Mouse (Mus musculus) ES-E14 (cell line): Measurements from ENCODE around the gene Anxa11. TPM values are rescaled to one million over a fixed set of nuclear protein-coding genes. Genes with fewer than 3 reads are reported as not detected.
A peak's percentile ranks its signal among the peaks of the same experiment; 100 is the strongest.

Source experiments
- DNase-seq: peaks from one replicate; pipeline ENCODE4 v3.0.0-alpha.2; 2013; ENCODE audit warnings: low read depth, low spot score
- H3K27ac ChIP-seq: 2 replicates; pipeline ENCODE4 v1.5.1; 2012; ENCODE audit warnings: low read depth, mild to moderate bottlenecking, low read length, moderate library complexity, mixed read lengths; ENCODE audit not compliant: poor library complexity, insufficient read depth, severe bottlenecking
- H3K36me3 ChIP-seq: 2 replicates; pipeline ENCODE4 v1.6.1; 2012; ENCODE audit warnings: mild to moderate bottlenecking, low read length, moderate library complexity, mixed read lengths; ENCODE audit not compliant: control insufficient read depth, poor library complexity, insufficient read depth, severe bottlenecking
- H3K4me1 ChIP-seq, 2 experiments: fragments of 150-350 bp in 1 of 2; sonication (generic) in 1 of 2; 2 replicates each; pipeline ENCODE4 v1.6.1; 2012; ENCODE audit warnings: low read length in 2 of 2, mild to moderate bottlenecking in 1 of 2, mixed read lengths in 1 of 2; ENCODE audit not compliant: control insufficient read depth in 2 of 2, insufficient read depth in 2 of 2, poor library complexity in 1 of 2
- H3K4me3 ChIP-seq, 2 experiments: fragments of 150-350 bp in 1 of 2; sonication (generic) in 1 of 2; 2 replicates each; pipeline ENCODE4 v1.5.1; 2012; ENCODE audit warnings: low read length in 2 of 2, low read depth in 1 of 2, mild to moderate bottlenecking in 1 of 2, mixed read lengths in 1 of 2; ENCODE audit not compliant: insufficient read depth in 1 of 2, poor library complexity in 1 of 2, severe bottlenecking in 1 of 2
- H3K9ac ChIP-seq: 2 replicates; pipeline ENCODE4 v1.6.1; 2012; ENCODE audit warnings: low read depth, mild to moderate bottlenecking, low read length, mixed read lengths; ENCODE audit not compliant: poor library complexity, insufficient read depth, severe bottlenecking
- H3K9me3 ChIP-seq: fragments of 150-350 bp; sonication (generic); 2 replicates; pipeline ENCODE4 v1.6.1; 2012; ENCODE audit warnings: low read depth, mild to moderate bottlenecking, low read length; ENCODE audit not compliant: control insufficient read depth, insufficient read depth
- CHD2 ChIP-seq: IDR thresholded peaks from 2 replicates; pipeline ENCODE4 v1.6.1; 2014; ENCODE audit warnings: mild to moderate bottlenecking, low read depth, low read length, inconsistent platforms
- HCFC1 ChIP-seq: IDR thresholded peaks from 2 replicates; pipeline ENCODE4 v1.6.1; 2012; ENCODE audit warnings: low read length, inconsistent platforms, borderline replicate concordance; ENCODE audit not compliant: insufficient read depth
- MAFK ChIP-seq: IDR thresholded peaks from 2 replicates; pipeline ENCODE4 v1.6.1; 2014; ENCODE audit warnings: mild to moderate bottlenecking, low read depth, low read length, inconsistent platforms; ENCODE audit not compliant: insufficient read depth
- ZC3H11A ChIP-seq: IDR thresholded peaks from 2 replicates; pipeline ENCODE4 v1.6.1; 2012; ENCODE audit warnings: low read depth, mild to moderate bottlenecking, inconsistent platforms, low read length, borderline replicate concordance
- ZNF384 ChIP-seq: IDR thresholded peaks from 2 replicates; pipeline ENCODE4 v1.6.1; 2012; ENCODE audit warnings: low read depth, low read length, inconsistent platforms
- in situ Hi-C, 2 experiments: fragments of 600-800 bp; cut with MboI; formaldehyde crosslinking; loops; one replicate each; pipeline ENCODE4 v1.15.1; 2025; ENCODE audit warnings: low sequenced_read_pairs in 2 of 2, inconsistent platforms in 1 of 2; ENCODE audit not compliant: unreplicated experiment in 2 of 2
- total RNA-seq: library from RNA; depleted of rRNA; stranded (reverse); fragments of 300-350 nt; gene quantifications from 2 replicates; pipeline ENCODE4 v1.2.3, GENCODE M21; 2012

The Anxa11 gene
- total RNA-seq, 1 experiment: 18.7 TPM

GRCm38 (mm10) chr14:25832301-25832700 is 9.7 kb upstream of the Anxa11 start:
- Histone ChIP-seq H3K36me3 (no peaks in the 10 kb centered on the region), H3K4me3 (peak overlapping the region in 1 of 2 experiments; percentile 45; a peak in 2 of 4 replicates), H3K4me1 (peaks cover 0 to 8% of the 10 kb centered on the region in 2 experiments; a peak in 2 of 4 replicates), H3K9me3 (no peaks in the 10 kb centered on the region), H3K9ac (no peak overlapping the region), H3K27ac (no peak overlapping the region)
- TF ChIP-seq HCFC1 (no peak), ZNF384 (no peak), MAFK (no peak), CHD2 (no peak), ZC3H11A (no peak)
- in situ Hi-C loops: no loop called here
- no peak for DNase-seq

- in situ Hi-C loops: no loop called here
- Histone ChIP-seq H3K36me3 (no peaks in the 10 kb centered on the region), H3K4me3 (no peak overlapping the region), H3K9ac (no peak overlapping the region), H3K4me1 (peaks cover 0 to 5% of the 10 kb centered on the region in 2 experiments; a peak in 2 of 4 replicates), H3K27ac (no peak overlapping the region), H3K9me3 (no peaks in the 10 kb centered on the region)
- no peak for DNase-seq
- no peak for TF ChIP-seq MAFK
- no peak for TF ChIP-seq ZNF384
- no peak for TF ChIP-seq ZC3H11A
- no peak for TF ChIP-seq HCFC1
- no peak for TF ChIP-seq CHD2
Observed at GRCm38 (mm10) chr14:25838411-25838810, 3.5 kb upstream of the Anxa11 start.

DNA sequence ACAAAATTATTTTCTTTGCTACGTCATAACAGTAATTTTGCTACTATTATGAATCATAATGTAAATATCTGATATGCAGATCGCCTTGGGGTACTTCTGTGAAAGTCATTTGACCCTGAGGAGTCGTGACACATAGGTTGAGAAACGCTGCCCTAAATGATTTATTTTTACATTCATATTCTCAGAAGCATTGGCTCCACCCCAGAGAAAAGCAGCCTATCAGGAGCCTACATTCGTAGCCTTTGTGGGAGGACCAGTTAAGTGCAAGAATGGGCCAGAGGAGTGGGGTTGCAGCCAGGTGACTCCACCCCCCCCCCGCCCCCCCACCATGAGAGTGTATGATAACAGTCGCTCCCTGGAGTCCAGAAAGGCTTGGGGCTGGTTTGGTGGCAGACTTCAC is 2.2 kb upstream of the Anxa11 start:
- no peak for TF ChIP-seq ZC3H11A
- no peak for TF ChIP-seq HCFC1
- TF ChIP-seq ZNF384: no peak
- no peak for TF ChIP-seq MAFK
- no peak for TF ChIP-seq CHD2
- Histone ChIP-seq H3K9me3 (no peaks in the 10 kb centered on the region), H3K27ac (peak overlapping the region; percentile 91; the same call in 1 of the 2 replicates), H3K36me3 (peaks cover 3% of the 10 kb centered on the region; the same call in 1 of the 2 replicates), H3K9ac (no peak overlapping the region), H3K4me1 (peaks cover 0 to 9% of the 10 kb centered on the region in 2 experiments; a peak in 3 of 4 replicates), H3K4me3 (no peak overlapping the region)
- in situ Hi-C loops: no loop called here
- DNase-seq: no peak

DNA sequence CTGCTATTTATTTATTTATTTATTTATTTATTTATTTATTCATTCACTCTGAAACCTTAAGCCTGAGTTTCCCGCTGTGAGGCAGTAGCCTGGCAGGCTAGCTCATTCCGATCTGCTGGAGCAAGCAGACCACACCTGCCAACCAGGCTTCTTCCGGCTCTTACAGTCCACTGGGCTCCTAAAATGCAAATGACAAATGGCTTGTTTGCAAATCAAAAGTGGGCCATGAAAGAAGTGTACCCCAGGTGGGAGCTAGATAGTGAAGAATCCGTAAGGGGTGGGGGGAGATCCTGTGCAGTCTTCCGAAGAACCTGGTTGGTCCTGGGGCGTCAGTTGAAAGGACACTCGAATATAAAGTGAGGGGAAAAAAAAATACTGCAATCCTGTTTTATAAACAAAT is 995 bp upstream of the Anxa11 start:
- Histone ChIP-seq H3K4me1 (peaks cover 0 to 9% of the 10 kb centered on the region in 2 experiments; a peak in 3 of 4 replicates), H3K4me3 (peak overlapping the region in 1 of 2 experiments; percentile 82; a peak in 1 of 4 replicates), H3K9me3 (no peaks in the 10 kb centered on the region), H3K27ac (peak overlapping the region; percentile 91; the same call in 1 of the 2 replicates), H3K9ac (no peak overlapping the region), H3K36me3 (peaks cover 3% of the 10 kb centered on the region; the same call in 1 of the 2 replicates)
- in situ Hi-C loops: no loop called here
- DNase-seq: no peak
- TF ChIP-seq ZC3H11A: no peak
- TF ChIP-seq MAFK: no peak
- no peak for TF ChIP-seq CHD2
- no peak for TF ChIP-seq ZNF384
- TF ChIP-seq HCFC1: no peak

DNA sequence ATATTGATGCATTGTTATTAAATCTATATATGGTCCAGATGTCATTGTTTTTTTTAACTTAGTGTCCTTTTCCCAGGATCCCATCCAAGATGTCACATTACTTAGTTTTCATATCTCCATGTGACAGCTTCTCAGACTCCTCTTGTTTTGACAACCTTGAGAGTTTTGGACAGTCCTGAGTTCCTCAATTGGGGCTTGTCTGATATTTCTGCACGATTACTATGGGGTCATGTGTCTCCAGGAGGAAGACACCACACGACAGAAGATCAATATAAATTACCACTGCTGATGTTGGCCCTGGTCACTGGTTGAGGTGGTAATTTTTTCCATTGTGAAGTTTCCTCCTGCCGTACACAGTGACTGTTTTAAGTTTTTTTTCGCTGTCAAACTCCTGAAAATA is 377 bp upstream of the Anxa11 start:
- Histone ChIP-seq H3K27ac (peak overlapping the region; percentile 37; the same call in 1 of the 2 replicates), H3K9ac (no peak overlapping the region; the same call in 1 of the 2 replicates)
- TF ChIP-seq HCFC1 (no peak), MAFK (no peak), ZC3H11A (no peak), CHD2 (no peak), ZNF384 (no peak)

More for the DNA sequence above, 377 bp upstream of the Anxa11 start:
- H3K36me3 ChIP-seq: peaks cover 3% of the 10 kb centered on the region; the same call in 1 of the 2 replicates
- H3K9me3 ChIP-seq: no peaks in the 10 kb centered on the region
- in situ Hi-C loops: no loop called here
- DNase-seq: no peak
- peak overlapping the region; percentile 44 to 82 for H3K4me3 ChIP-seq
- peaks cover 0 to 13% of the 10 kb centered on the region in 2 experiments; a peak in 3 of 4 replicates for H3K4me1 ChIP-seq
